Mouse (Mus musculus): Measurements from ENCODE around the gene Chp1. TPM values are rescaled to one million over a fixed set of nuclear protein-coding genes. Genes with fewer than 3 reads are reported as not detected.
"Not testable (repeated sequence)": the region's sequence is repeated elsewhere in the genome, so short reads cannot be mapped to it uniquely, and the experiment has no call there.

Chp1 gene
- polyA plus RNA-seq, 1 experiment from 2014 or later = 68.6 TPM

DNA sequence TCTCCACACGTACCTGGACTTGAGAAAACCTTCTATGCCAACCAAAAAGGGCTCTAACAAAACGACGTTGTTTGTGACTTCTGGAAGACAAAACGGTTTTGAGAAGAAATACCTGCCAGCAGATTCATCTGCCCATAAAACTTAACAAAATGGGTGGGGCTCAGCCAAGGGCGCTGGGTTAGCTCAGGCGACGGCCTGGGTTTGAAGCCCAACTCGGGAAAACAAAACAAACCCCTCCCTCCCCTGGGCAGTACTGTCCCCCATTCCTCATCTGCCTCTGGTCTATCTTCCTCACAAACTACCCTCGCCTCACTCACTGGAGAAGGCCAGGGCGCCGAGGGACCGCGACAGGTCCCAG, 70.3 kb downstream of the Chp1 start:
- H3K36me3 ChIP-seq (ENCODE audit: insufficient read depth, low read length) = 0 out of 2 replicates have a peak, but pooled peaks cover 3% of the 10 kb centered on the region
- peak overlapping the region; percentile 51; the same call in 1 of the 2 replicates for H3K27ac ChIP-seq (ENCODE audit: low read length)
- H3K4me2 ChIP-seq (replicated peaks; ENCODE audit: low read depth, low read length) = peak overlapping the region; percentile 83
- no peak; the same call in 1 of the 2 replicates for ATAC-seq (ENCODE audit: low FRiP score, low TSS enrichment)
- H3K4me1 ChIP-seq (ENCODE audit: insufficient read depth, low read length) = peaks cover 28% of the 10 kb centered on the region
- peak overlapping the region; percentile 95 for H3K4me3 ChIP-seq (ENCODE audit: low read length)
- 0% methylated on average over 13 of the region's 13 CpGs for WGBS
- no peaks in the 10 kb centered on the region for H3K27me3 ChIP-seq (ENCODE audit: insufficient read depth, low read length)
- no peaks in the 10 kb centered on the region for H3K9me3 ChIP-seq (ENCODE audit: low read length)
- H3K9ac ChIP-seq (replicated peaks; ENCODE audit: low read length) = peak overlapping the region; percentile 84

DNA sequence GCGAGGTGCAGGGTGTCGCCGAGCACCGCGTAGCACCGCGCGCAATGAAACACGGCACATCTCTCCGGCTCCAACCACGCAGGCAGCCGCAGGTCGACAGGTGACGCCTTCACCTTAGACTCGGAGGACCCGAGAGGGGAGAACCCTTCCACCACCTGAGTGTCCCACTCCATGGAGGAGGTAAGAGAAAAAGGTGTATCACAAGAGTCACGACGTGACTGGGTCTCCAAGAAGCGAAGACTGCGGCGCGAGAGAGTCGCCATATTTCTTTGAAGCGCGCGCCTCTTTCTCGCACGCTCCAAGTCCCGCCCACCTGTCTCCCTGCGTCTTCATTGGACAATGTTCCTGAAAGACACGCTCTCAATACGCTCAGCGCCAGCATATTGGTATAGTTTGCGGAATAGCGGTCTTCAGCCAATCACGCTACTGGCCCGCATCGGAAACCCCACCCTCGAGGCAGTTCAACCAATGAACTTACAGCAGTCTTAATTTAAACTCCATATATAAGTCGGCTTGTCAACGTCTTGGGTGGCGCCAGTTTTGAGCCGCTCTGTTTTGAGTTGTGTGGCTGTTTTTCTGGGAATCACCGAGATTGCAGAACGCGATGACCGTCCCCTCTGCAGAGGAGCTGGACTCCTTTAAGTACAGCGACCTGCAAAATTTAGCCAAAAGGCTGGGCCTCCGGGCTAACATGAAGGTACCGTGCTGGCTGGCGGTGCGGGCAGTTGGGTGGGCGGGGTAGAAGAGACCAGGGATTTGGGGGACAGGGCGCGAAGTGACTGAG, 70.9 kb downstream of the Chp1 start, which contains the start of the genes Nusap1 and Oip5:
Gene Nusap1, plus strand, starts transcription at position 100 of the 784 bp plus-strand sequence.
Gene Oip5, minus strand, starts transcription at position 271 of the 784 bp plus-strand sequence.
- peak within 1 kb of the TSS; percentile 84 for H3K9ac ChIP-seq (replicated peaks; ENCODE audit: low read length)
- peak; percentile 100 for ATAC-seq (ENCODE audit: low FRiP score, low TSS enrichment)
- under 1% methylated on average over 55 of the region's 55 CpGs for WGBS
- H3K27ac ChIP-seq (ENCODE audit: low read length) = peak within 1 kb of the TSS; percentile 78
- 0 out of 2 replicates have a peak, but pooled peaks cover under 1% of the 10 kb centered on the region for H3K36me3 ChIP-seq (ENCODE audit: insufficient read depth, low read length)
- no peaks in the 10 kb centered on the region for H3K9me3 ChIP-seq (ENCODE audit: low read length)
- H3K4me3 ChIP-seq (ENCODE audit: low read length) = peak within 1 kb of the TSS; percentile 95
- peak within 1 kb of the TSS; percentile 83 for H3K4me2 ChIP-seq (replicated peaks; ENCODE audit: low read depth, low read length)
- H3K4me1 ChIP-seq (ENCODE audit: insufficient read depth, low read length) = peaks cover 28% of the 10 kb centered on the region
- no peaks in the 10 kb centered on the region for H3K27me3 ChIP-seq (ENCODE audit: insufficient read depth, low read length)

DNA sequence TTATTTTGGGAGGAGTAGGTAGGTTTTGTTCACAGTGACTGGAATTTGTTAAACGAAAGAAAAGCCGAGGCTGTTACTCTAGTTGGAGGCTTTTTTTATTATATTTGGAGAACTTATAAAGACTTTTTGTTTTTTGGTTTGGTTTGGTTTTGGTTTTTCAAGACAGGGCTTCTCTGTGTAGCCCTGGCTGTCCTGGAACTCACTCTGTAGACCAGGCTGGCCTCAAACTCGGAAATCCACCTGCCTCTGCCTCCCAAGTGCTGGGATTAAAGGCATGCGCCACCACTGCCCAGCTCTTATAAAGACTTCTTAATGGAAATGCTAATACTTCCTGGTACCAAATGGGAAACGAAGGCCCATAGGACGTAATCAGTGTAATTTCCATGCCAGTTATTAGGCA, 71.5 kb downstream of the Chp1 start:
- H3K9ac ChIP-seq (replicated peaks; ENCODE audit: low read length) = peak overlapping the region; percentile 78
- not testable (repeated sequence) for ATAC-seq (ENCODE audit: low FRiP score, low TSS enrichment); H3K9me3 ChIP-seq (ENCODE audit: low read length); H3K36me3 ChIP-seq (ENCODE audit: insufficient read depth, low read length); H3K27me3 ChIP-seq (ENCODE audit: insufficient read depth, low read length)
- H3K27ac ChIP-seq (ENCODE audit: low read length) = peak overlapping the region; percentile 78
- H3K4me3 ChIP-seq (ENCODE audit: low read length) = peak overlapping the region; percentile 95
- 12% methylated on average over 6 of the region's 6 CpGs for WGBS
- peak overlapping the region; percentile 81 for H3K4me2 ChIP-seq (replicated peaks; ENCODE audit: low read depth, low read length)
- H3K4me1 ChIP-seq (ENCODE audit: insufficient read depth, low read length) = peaks cover 28% of the 10 kb centered on the region

DNA sequence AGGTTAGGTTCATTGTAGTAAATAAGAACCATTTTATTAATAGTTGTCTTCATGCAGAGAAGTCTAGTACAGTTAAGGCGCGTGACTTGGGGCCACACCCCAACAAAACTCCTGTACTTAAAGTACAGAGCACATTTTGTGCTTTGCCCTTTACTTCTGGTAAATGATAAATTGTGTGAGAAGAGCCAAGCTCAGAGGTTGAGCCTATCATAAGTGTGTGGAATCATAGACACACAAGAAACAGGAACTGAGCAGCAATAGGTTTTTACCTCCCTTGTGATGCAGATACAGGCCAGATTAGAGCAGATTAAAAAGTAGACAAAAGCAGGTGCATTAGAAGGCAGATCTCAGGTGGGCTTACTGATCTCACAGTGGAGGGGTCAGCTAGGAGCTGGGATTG, 73.8 kb downstream of the Chp1 start:
- H3K27ac ChIP-seq (ENCODE audit: low read length) = no peak overlapping the region
- WGBS = 93% methylated on average over 2 of the region's 2 CpGs
- H3K9ac ChIP-seq (replicated peaks; ENCODE audit: low read length) = peak overlapping the region; percentile 16; the same call in 1 of the 2 replicates
- no peak for ATAC-seq (ENCODE audit: low FRiP score, low TSS enrichment)
- no peaks in the 10 kb centered on the region for H3K27me3 ChIP-seq (ENCODE audit: insufficient read depth, low read length)
- no peaks in the 10 kb centered on the region for H3K9me3 ChIP-seq (ENCODE audit: low read length)
- H3K4me2 ChIP-seq (replicated peaks; ENCODE audit: low read depth, low read length) = no peak overlapping the region
- peaks cover 28% of the 10 kb centered on the region for H3K4me1 ChIP-seq (ENCODE audit: insufficient read depth, low read length)
- no peak overlapping the region for H3K4me3 ChIP-seq (ENCODE audit: low read length)
- H3K36me3 ChIP-seq (ENCODE audit: insufficient read depth, low read length) = peaks cover 14% of the 10 kb centered on the region

Other genes with a start within 250 kb of the Chp1 start
- 12.9 and 13.5 TPM in 2 replicates for gene Dll4, start 221.9 kb upstream of the Chp1 start, polyA plus RNA-seq (2015; fragmentation: Nextera tagmentation; extraction: Ambion mirVana)
- gene Chac1, start 196.5 kb upstream of the Chp1 start, polyA plus RNA-seq (2015; fragmentation: Nextera tagmentation; extraction: Ambion mirVana) = 0.86 and 1.3 TPM in 2 replicates
- 3.9 and 5.0 TPM in 2 replicates for gene Ino80, start 70.0 kb upstream of the Chp1 start, polyA plus RNA-seq (2015; fragmentation: Nextera tagmentation; extraction: Ambion mirVana)
- gene Exd1, start 70 bp upstream of the Chp1 start, polyA plus RNA-seq (2015; fragmentation: Nextera tagmentation; extraction: Ambion mirVana) = 0.41 and 0.84 TPM in 2 replicates
- gene Nusap1, start 70.6 kb downstream of the Chp1 start, polyA plus RNA-seq (2015; fragmentation: Nextera tagmentation; extraction: Ambion mirVana) = 73.2 and 78.0 TPM in 2 replicates
- 28.9 and 31.2 TPM in 2 replicates for gene Oip5, start 70.8 kb downstream of the Chp1 start, polyA plus RNA-seq (2015; fragmentation: Nextera tagmentation; extraction: Ambion mirVana)
- 52.9 and 57.2 TPM in 2 replicates for gene Ndufaf1, start 115.1 kb downstream of the Chp1 start, polyA plus RNA-seq (2015; fragmentation: Nextera tagmentation; extraction: Ambion mirVana)
- gene Rtf1, start 127.4 kb downstream of the Chp1 start, polyA plus RNA-seq (2015; fragmentation: Nextera tagmentation; extraction: Ambion mirVana) = 35.5 and 45.6 TPM in 2 replicates
- gene Itpka, start 194.6 kb downstream of the Chp1 start, polyA plus RNA-seq (2015; fragmentation: Nextera tagmentation; extraction: Ambion mirVana) = 0.81 and 1.2 TPM in 2 replicates
- gene Ltk, start 212.7 kb downstream of the Chp1 start, polyA plus RNA-seq (2015; fragmentation: Nextera tagmentation; extraction: Ambion mirVana) = 0.46 and 0.96 TPM in 2 replicates
- 32.1 and 35.9 TPM in 2 replicates for gene Rpap1, start 239.8 kb downstream of the Chp1 start, polyA plus RNA-seq (2015; fragmentation: Nextera tagmentation; extraction: Ambion mirVana)